Mouse (Mus musculus) cerebellum, adult 18-20 months (tissue): ENCODE measurements around the gene Olfr55.
"Not testable (repeated sequence)": the region's sequence is repeated elsewhere in the genome, so short reads cannot be mapped to it uniquely, and the experiment has no call there.

ENCODE experiments used
- DNase-seq, 2 experiments: peaks; one replicate each; pipeline ENCODE4 v3.0.0; 2021

Gene Olfr55

DNA sequence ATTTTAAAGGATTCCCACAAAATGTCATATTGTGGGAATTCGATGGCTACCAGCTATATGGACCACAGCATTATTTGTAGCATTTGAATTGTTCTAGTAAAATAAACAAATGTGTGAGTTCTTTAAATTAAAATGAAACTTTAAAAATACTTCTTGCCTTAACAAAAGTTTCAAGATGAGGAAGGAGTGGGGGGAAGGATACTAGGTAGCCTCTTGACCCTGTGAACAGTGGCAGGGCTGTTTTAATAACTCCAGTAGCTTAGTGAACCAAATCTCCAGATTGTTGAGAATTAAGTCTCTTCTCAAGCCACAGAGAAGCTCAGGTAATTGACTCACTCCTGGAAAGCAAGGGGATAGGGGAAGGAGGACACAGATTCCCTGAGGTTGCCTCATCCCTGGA lies at the start of gene Olfr55:
Olfr55 (plus strand) TSS at position 301 of the 400 bp plus-strand sequence.
- not testable (repeated sequence) for DNase-seq

GRCm38 (mm10) chr17:33124546-33124945 lies 43.7 kb upstream of the Olfr55 start:
- no peak for DNase-seq

GRCm38 (mm10) chr17:33126257-33126656 lies 42.0 kb upstream of the Olfr55 start:
- DNase-seq, result no peak

GRCm38 (mm10) chr17:33139261-33139820 lies 28.9 kb upstream of the Olfr55 start, which contains the start of gene Morc2b:
TSS of gene Morc2b (minus strand) at chr17:33139683.
- no peak for DNase-seq

- not testable (repeated sequence) for DNase-seq
Measured at GRCm38 (mm10) chr17:33191002-33191401, 22.8 kb downstream of the Olfr55 start, which contains the start of gene Olfr239. TSS of gene Olfr239 (plus strand) at chr17:33191302.

GRCm38 (mm10) chr17:33221590-33221989 lies 53.3 kb downstream of the Olfr55 start, which contains the start of gene Olfr1564:
TSS of gene Olfr1564 (minus strand) at chr17:33221690.
- no peak for DNase-seq
